Mouse (Mus musculus) ES-Bruce4 (cell line): ENCODE measurements around the gene Rapgef1.

Source experiments
- CTCF ChIP-seq: IDR thresholded peaks from one replicate; pipeline ENCODE4 v1.8.1; 2011; ENCODE audit warnings: low read depth, low read length
- EP300 ChIP-seq: IDR thresholded peaks from 2 replicates; pipeline ENCODE4 v1.6.1; 2011; ENCODE audit warnings: low read depth, low read length; ENCODE audit not compliant: insufficient read depth
- POLR2A ChIP-seq: IDR thresholded peaks from one replicate; pipeline ENCODE4 v1.8.1; 2011; ENCODE audit warnings: low read length; ENCODE audit not compliant: insufficient read depth

GRCm38 (mm10) chr2:29705493-29705892 lies 86.0 kb downstream of the Rapgef1 start:
- TF ChIP-seq POLR2A, result no peak
- TF ChIP-seq CTCF, result no peak
- TF ChIP-seq EP300, result no peak
